Mouse (Mus musculus): ENCODE measurements around the gene Vezf1.
A peak's percentile ranks its signal among the peaks of the same experiment; 100 is the strongest.

Gene Vezf1

DNA sequence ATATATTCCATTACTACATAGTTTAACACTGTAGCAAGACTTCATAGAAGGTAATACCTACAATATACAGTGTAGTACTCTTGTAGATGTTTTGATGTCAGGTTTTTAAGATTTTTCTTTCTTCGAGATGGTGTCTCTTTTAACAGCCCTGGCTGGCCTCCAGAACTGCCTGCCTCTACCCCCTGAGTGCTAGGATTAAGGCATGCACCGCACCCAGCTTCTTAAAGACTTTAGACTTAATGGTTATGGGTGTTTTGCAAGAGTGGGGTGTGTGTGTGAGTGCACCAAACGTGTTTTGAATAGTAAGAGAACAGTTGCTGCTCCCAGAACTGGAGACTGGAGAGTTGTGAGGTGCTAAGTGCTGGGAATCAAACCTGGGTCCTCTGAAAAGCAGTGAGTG, 14.3 kb upstream of the Vezf1 start:
- no peak for DNase-seq (ENCODE audit: low spot score)

DNA sequence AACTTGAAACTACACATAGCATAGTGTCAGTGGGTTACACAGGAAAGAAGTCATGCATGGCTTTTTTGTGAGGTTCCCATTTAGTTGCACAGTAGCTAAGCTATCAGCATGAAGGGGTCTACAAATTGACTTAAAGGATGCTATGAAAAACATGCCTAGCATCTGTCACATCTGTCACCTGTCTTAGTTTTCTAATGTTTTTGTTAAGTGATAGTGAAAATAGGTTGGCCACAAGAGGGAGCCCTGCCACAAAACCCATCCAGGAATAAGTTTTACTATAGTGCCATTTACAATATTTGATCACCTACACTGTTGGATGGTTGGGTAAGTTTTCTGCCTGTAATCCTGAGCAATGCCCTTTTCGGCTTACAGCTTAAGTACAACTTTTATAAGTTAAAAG, 13.5 kb upstream of the Vezf1 start:
- DNase-seq (ENCODE audit: low spot score) = no peak

DNA sequence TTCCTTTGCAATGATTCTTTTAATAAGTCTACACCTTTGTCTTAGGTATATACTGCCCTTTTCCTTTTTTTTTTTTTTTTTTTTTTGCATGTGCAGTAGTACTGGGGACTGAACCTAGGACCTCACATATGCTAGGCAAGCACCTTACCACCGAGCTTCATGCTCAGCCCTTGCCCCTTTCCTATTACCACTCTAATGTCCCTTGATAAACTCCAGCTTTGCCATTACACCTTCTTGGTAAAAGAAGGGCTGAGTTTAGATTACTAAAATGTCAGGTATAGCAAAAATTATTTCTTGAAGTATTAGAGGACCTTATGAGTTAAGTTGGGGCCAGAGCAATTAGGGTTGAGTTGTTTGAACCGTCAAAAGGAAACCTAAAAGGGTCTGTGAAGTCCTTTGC, 12.3 kb upstream of the Vezf1 start:
- DNase-seq (ENCODE audit: low spot score) = no peak

DNA sequence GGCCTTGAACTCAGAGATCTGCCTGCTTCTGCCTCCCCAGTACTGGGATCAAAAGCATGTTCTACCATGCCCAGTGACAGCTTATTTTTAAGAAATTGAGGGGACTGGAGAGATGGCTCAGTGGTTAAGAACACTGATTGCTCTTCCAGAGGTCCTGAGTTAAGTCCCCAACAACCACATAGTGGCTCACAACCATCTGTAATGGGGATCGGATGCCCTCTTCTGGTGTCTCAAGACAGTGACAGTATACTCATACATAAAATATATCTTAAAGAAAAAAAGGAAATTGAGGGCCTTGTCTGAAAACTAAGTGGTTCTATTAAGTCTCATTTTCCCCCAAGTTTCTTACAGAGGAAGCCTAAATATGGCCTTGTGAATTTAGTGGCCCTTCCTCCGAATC, 10.3 kb upstream of the Vezf1 start:
- no peak for DNase-seq (ENCODE audit: low spot score)

DNA sequence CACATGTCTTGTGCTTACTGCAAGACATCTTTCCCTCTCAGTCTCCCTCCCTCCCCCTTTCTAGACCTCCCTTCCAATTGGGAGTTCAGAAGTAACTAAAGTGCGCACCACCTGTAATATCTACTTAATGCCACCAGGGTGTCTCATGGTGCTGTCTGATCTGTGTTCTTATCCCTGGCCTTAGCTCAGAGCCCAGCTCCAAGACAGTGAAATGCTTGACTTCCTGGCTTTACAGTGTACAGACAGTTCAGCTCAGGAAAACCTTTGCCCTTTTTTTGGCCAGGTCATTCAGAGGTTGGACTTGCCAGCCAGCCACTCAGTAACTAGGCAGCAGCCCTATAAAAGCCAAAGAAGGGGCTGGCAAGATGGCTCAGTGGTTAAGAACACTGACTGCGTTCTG, 8.9 kb upstream of the Vezf1 start:
- DNase-seq (ENCODE audit: low spot score) = no peak

DNA sequence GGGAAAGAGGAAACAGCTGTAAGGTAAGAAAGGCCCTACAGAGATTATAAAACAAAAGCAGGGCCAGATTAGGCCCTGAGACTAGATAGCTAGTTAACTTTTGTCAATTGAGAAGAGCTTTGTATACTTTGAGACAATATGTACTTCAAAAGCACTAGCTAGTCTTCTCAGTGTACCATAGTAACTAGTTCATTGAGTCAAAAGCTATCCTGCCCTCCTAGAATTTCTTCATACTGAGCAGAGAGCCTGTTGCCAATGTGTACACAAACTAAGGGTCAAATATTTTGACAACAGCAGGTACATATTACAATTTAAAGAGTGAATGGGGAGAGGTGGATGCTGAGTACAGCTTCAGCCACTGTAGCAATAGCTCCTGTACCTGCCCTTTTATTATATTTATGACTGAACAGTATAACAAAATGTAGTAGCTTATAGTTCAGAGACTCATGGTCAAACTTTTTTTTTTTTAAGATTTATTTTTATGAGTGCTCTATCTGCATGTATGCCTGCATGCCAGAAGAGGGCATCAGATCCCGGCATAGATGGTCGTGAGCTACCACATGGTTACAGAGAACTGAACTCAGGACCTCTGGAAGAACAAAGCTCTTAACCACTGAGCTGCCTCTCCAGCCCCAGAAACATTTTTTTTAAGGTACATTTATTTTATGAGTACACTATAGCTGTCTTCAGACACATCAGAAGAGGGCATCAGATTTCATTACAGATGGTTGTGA, 6.0 kb upstream of the Vezf1 start:
- DNase-seq (ENCODE audit: low spot score) = no peak

DNA sequence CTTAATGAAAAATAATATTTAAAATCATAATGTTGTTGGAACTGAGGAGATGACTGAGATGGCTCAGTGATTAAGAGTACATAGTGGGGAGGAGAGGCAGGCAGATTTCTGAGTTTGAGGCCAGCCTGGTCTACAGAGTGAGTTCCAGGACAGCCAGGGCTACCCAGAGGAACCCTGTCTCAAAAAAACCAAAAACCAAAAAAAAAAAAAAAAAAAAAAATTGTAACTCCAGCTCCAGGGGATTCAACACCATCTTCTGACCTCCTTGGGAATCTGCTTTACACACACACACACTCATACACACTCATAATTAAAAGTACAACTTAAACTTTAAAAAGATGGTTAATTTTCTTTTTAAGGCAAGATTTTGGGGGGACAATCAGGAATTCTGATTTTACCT, 2.3 kb upstream of the Vezf1 start:
- DNase-seq (ENCODE audit: low spot score) = no peak

DNA sequence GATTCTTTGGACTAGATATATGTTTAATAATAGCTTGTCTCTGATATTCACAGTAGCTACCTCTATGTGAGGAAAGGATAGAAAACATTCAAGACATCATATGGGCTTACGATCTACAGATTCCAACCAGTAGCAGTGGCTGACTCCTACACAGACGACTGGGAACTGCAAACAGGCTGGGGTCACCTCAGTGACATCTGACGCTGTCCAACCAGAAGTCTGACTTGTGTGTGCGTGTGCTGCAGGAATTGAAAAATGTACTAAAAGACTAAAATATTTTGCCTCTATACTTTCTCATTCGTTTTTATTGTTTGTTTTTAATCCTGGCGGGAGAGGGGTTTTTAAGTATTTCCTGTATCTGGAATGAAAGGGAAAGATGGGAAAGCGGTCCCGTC, 891 bp upstream of the Vezf1 start:
- DNase-seq (ENCODE audit: low spot score) = no peak

DNA sequence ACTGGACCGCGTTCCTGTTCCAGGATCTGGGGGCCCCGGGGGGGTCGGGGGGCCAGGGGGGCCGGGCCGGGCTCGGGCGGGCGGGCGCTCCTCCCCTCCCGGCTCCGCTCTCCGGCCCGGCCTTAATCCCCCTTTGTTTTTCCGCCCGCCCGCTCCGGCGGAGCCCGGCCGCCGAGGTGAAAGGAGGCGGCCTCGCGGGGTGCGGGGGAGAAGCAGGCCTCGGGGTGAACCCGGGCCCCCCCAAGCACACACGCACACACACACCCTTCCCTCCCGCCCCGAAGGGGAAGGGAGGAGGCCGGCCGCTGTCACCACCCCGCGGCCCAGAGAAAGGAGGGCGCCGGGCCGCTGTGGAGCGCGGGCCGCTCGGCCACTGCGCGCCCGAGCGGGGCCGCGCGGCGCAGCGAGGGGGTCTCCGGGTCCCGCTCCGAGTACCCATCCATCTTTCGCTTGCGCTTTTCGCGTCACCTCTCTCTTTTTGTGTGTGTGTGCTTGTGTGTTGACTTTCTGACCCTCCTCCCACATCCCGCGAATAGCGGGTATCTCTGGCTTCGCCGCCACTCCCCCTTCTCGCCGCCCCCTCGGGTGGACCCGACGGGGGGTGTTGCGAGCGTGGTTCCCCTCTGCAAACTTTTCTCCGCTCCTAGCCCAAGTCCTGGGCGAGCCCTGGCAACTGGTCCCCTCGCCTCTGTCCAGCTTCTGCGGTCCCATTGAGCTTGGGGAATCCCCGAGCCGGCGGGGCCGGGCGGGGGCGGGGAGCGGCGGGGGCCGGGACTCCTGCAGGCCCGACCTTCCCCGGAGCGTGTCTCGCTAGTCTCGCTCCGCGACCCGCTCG, 549 bp downstream of the Vezf1 start:
- no peak for DNase-seq (ENCODE audit: low spot score)

DNA sequence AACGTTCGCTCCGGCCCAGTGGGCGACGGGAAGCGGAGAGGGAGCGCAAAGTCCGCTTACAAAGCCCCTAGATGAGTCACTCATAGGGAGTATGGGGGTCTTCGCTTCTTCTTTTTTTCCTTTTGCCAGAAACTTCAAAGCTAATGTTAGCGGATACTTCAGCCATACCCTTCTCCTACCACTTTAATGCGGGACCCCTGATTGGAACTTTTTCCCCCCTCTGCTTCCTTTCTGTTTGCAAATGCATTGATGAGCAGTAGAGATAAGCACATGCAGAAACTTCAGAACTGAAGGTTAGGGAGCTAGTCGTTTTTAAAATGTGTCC, 1.1 kb downstream of the Vezf1 start:
- DNase-seq (ENCODE audit: low spot score) = no peak

DNA sequence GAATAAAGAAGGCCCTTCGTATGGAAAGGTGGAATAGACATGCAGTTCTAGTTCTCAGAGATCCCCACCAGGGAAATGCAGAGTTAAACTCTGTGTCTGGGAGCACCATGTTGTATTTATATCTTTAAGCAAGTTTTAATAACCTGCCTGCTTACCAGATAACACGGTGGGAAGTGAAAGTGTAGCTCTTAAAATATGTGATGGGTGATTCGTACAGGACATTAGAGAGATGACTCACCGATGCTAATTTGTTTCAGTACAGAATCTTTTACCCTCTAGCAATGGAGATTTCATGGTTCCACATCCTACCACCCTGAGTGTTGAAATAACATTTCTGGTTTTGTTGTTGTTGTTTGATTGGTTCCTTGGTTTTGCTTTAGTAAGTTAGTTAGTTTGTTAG, 2.3 kb downstream of the Vezf1 start:
- DNase-seq (ENCODE audit: low spot score) = no peak

DNA sequence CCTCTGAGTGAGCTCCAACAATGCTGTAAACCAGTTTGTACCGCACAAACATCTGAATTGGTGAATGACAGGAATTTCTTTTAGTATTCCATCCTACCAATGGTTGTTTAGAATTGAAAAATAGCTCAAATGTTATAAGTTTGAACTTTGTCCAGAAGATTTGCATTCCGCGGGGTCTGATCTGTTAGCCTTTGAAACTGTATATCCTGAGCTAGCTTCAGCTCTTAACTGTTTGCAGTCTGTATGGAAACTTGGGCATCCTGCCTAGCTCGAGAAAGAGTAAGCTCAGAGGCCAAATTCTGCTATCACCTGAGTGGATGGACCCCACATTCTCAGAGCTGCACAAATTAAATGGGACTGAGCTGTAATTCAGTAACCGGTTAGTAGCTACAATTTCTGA, 3.0 kb downstream of the Vezf1 start:
- DNase-seq (ENCODE audit: low spot score) = no peak

DNA sequence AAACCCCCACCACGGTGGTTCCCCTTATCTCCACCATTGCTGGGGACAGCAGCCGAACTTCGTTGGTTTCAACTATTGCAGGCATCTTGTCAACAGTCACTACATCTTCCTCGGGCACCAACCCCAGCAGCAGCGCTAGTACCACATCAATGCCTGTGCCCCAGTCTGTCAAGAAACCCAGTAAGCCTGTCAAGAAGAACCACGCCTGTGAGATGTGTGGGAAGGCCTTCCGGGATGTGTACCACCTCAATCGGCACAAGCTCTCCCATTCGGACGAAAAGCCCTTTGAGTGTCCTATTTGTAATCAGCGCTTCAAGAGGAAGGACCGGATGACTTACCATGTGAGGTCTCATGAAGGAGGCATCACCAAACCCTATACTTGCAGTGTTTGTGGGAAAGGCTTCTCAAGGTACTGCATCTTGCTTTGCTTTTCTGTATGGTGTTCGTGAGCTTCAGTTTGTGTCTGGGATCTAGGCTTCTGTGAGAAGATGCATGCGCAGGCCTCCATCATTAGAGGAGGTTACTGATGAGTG, 5.3 kb downstream of the Vezf1 start:
- DNase-seq (ENCODE audit: low spot score) = no peak

DNA sequence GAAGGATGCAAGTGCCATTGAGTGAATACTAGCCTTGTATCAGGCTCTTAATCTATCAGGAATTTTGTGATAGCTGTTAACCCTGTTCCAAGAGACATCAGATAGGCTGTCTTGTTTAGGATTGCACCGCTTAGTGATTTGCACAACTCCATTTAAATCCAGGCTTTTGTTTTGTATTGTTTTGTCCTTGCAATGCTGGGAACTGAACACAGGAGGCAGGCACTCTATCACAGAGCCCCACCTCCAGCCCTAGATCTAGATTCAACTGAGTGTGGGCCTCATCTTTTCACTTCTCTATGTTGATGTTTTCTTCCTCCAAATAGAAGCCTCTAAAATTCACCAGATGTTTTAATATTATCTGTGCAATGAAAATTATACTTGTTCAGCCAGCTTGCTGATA, 7.6 kb downstream of the Vezf1 start:
- DNase-seq (ENCODE audit: low spot score) = no peak

DNA sequence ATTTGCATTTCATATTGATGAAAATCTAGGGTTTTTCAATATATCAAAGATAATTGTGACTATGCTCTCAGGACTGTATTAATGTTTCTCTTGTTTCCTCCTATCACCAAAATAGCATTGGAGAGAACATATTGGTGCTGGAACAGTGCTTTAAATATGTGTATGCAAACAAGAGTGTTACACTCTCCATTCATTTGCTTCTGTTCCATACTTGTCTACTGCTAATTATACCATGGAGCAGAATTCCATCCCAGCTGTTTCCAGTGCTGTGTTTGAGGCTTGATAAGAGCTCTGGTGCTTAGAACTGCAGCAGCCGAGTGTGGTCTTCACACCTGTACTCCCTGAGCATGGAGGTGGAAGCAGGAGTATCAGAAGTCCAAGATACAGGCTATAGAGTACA, 8.3 kb downstream of the Vezf1 start:
- no peak for DNase-seq (ENCODE audit: low spot score)

DNA sequence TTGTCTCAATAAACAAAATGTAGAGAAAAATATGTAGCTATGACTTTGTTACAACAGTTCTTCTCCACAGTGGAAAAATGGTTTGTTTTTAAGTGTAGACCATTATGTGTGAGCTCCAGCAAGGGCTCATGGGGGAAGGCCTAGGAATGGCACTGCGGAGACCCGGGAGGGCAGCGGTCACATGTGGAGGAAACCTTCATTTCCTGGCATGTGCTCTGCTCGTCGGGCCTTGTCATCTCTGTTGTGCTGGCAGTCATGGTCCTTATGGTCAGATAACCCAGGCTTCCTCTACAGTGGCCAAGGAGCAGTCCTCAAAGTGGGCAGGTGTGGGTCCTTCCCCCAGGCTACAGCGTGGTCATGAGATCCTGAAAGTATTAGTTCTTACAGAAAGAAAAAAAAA, 15.6 kb downstream of the Vezf1 start:
- DNase-seq (ENCODE audit: low spot score) = no peak

DNA sequence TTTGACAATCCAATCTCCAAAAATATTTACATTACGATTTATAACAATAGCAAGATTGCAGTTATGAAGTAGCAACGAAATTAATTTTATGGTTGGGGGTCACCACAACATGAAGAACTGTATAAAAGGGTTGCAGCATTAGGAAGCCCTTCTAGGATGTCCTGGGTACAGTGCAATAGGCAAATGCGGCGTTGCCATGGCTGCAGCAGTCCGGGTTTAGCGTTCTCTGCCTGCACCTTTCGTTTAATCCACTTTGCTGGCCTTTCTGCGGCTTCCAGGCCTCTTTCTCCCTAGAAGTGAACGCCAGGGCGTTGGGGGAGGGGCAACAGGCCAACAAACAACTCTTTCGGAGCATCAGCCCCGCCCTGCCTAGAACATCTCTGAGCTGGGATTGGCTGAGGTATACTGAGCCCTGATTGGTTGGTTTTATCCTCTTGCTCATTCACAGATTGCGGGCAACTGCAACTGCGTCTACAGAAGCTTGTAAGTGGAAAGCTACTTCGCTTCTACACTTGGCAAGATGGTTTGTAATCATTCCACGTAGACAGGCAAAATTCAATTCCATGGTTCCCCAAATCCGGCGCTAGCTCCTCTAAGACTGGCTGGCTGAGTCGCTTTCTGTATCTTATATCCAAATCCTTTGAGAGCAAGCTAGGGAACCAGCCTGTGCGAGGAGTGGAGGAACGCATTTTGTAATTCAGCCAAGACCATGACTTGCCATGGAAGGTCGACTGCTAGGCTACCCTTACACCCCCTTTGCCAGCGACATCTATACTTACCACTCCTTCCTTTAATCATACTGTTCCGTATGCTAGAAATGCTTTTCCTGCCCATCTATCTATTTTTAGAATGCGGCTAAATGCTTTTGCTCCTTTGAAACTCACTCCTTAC, 18.9 kb downstream of the Vezf1 start:
- peak; percentile 74 for DNase-seq (ENCODE audit: low spot score)

DNA sequence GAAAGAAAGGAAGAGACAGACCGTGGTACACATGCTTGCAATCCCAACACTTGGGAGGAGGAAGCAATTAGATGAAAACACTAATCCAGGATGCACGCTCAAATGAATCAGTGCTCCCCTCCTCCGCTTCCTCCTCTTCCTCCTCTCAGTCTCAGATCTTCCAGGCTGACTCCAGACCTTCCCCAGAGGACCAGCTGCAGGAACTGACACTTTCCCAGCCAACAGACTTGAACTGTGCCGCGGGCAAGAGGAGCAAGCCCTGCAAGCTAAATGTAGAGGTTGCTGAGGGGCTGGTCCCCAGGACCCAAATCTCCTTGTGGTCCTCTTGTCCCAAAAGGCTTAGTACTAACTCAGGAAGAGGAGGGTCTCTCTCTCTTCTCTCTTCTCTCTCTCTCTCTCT, 21.1 kb downstream of the Vezf1 start:
- DNase-seq (ENCODE audit: low spot score) = no peak

DNA sequence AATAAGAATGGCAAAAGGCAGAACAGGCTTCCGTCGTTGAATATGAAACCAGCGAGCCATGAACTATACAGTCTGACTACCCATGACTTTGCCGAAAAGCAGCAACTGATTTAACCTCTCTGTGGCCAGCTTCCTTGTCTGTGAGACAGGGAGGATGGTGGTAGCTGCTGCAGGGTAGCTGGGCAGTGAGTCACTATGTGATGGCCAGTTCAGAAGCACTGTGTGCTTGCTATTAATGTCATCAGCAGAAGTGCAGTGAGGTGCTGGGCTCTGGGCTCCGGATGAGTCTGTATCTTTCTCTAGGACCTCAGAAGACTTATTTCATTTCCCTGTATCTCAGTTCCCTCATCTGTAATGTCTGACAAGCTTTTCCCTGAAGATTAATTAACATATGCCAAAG, 22.2 kb downstream of the Vezf1 start:
- no peak for DNase-seq (ENCODE audit: low spot score)

DNA sequence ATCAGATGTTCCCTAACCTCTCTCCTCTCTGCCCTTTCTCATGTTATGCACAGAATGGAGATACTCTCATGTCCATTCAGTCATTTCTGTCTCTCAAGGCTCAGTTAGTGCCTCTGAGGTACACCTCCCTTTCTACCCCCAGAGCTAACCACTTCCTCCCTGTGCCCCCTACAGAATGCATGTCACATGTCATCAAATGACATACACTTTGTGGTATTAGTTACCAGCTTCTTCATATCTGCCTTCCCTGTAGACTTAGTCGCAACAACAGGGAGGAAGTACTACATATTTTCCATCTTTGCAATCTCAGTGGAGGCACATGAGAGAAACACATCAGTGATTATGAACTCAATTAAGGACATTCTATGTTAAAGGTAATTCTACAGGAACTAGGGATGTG, 23.9 kb downstream of the Vezf1 start:
- no peak for DNase-seq (ENCODE audit: low spot score)

DNA sequence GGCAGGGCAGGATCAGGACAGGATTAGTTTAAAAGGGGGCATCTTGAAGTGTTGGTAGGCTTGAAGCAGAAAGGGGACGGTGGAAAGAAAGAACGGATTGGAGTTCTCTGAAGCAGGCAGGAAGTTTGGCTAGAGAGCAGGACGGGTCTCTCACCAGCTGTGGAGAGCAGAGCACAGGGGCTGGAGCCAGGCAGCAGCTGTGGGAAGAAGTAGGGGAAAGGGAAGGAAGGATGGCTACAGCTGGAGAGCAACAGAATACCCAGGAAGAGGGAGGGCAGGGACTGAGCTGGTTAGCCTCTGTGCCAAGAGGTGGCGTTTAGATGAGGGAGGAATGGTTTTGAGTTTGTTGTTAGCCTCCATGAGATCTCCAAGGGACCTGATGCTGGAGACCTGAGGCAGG, 29.1 kb downstream of the Vezf1 start:
- no peak for DNase-seq (ENCODE audit: low spot score)

DNA sequence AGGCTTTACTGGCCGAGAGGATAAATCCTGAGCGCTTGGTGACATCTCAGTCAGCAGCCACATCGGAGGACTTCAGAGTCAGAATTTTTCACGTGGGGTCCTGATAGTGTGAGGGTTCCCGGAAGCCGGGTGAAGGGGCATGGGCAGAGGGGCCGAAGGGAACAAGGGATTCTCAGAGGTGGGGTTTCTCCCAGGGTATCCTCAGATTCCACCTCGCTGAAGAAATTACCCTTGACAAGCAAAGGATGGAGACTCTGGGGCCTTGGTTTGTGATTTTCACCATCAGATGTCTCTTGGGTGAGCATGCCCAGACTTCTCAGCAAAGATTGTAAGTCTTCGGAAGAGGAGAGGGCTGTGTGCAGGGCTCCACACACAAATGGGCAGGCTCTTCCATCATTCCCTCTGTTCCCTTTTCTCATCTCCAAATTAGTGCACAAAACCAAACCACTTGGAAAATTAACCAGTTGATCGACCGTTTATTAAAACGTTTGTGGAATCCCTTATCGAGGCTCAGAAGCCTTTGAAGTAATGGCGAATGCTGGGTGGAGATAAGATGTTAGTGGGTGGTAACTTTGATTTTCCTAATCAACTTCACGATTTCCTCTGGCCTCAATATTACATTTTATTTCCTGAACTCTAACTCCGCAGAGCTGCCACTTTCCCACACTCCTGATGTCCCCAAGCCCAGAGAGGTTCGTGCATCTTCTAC, 30.1 kb downstream of the Vezf1 start, which contains the start of gene Cuedc1:
Gene Cuedc1, plus strand, starts transcription at position 38 of the 709 bp plus-strand sequence.
- DNase-seq (ENCODE audit: low spot score) = no peak
